Mouse (Mus musculus) cerebral cortex, adult 2 months (tissue): ENCODE measurements around the gene Ccdc120.

Experiments used
- WGBS: fragments of 180-500 bp; shearing (Covaris S2); methylation state at CpG from one replicate; pipeline ENCODE4 v1.1.7; 2018; 5-methylcytosine and 5-hydroxymethylcytosine counted together

The Ccdc120 gene

DNA sequence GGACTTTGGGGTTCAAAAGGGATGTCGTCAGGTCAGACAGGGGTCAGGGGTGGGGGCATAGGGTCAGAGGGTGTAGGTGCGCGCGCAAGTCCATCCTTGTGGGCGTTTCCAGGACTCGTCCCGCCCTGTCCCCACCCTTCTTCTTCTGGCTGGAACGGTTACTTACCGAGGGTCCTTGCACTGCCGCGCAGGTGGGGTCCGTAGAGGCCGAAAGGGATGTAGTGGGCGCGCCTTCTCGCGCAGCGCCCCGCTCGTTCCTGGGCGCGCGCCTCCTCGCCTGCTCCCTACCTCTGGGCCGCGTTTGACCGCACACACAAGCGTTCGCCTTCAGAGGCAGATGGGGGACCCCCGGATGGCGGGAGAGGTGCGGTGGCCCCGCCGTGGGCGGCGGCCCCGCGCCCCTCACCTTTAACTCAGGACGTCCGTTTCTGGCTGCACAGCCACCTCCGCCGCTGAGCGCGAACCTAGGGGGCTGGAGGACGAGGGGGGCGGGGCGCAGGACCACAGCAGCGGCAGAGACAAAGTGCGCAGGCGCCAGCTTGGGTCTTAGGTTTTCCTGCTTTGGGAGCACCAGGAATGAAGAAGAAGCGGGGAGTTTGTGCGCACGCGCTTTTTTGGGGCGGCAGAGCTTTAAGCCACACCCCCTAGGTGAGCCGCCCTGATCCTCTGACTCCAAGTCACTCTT, at the start of gene Ccdc120:
Gene Ccdc120, minus strand, starts transcription at position 474 of the 685 bp plus-strand sequence.
- 3% methylated on average over 35 of the region's 56 CpGs for WGBS

DNA sequence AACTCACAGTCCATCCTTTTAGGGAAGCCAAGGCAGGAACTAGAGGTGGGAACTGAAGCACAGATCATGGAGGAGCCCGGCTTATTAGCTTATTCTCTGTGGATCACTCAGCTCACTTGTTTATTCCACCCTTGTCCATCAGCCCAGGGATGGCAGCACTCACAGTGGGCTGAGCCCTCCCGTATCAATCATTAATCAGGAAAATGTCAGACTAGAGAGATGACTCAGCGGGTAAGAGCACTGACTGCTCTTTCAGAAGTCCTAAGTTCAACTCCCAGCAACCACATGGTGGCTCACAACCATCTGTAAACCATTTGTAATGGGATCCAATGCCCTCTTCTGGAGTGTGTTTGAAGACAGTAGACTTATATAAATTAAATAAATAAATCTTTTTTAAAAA, 46.6 kb upstream of the Ccdc120 start:
- 92% methylated on average over 3 of the region's 3 CpGs for WGBS

DNA sequence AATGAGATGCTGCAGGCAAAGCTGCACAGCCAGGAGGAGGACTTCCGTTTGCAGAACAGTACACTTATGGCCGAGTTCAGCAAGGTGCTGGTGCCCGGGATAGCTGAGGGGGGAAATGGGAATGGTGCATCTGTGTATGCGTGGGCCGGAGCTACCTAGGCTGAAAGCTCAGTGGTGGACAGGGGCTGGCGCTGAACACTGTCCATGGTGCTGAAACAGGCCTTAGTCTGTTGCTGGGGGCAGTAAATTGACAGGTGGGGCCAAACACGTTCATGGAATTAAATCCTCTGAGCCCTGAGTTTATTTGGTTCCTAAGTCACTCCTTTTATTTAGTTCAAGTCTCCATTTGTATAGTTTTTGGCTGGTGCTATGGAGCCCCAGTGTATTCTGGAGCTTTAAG, 44.3 kb upstream of the Ccdc120 start:
- 31% methylated on average over 7 of the region's 7 CpGs for WGBS

DNA sequence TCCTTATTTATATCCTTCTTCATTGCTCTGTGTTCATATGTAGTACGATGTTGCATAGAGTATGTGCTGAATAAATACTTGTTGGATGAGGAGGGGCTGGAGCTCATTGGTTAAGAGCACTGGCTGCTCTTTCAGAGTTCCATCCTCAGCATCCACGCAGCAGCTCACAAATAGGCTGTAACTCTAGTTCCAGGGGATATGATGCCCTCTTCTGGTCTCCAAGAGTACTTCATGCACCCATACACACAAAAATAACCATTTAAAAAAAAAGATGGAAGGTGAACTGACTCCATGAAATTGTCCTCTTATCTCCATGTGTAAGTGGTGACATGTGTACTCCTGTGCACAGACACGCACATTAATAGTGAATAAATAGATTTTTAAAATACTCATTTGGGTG, 42.7 kb upstream of the Ccdc120 start:
- WGBS, result 33% methylated on average over 3 of the region's 3 CpGs

DNA sequence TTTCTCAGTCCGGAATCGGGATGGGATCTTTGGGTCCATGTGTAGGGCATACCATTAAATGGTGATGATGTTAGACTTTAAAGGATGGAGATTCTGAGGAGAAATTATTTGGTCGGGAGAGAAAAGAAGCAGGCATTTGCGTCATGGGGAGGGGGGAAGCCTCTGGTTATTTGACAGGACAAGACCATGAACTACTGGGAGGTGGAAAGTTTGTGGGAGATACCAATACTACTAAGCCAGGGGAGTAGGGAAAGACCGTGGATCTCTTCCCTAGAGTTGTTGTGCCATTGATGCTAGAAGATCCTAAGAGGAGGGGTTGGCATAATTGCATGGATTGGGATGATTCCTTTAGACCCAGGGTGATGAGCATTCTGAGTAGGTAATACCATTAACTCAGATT, 39.6 kb upstream of the Ccdc120 start:
- 3% methylated on average over 5 of the region's 5 CpGs for WGBS

DNA sequence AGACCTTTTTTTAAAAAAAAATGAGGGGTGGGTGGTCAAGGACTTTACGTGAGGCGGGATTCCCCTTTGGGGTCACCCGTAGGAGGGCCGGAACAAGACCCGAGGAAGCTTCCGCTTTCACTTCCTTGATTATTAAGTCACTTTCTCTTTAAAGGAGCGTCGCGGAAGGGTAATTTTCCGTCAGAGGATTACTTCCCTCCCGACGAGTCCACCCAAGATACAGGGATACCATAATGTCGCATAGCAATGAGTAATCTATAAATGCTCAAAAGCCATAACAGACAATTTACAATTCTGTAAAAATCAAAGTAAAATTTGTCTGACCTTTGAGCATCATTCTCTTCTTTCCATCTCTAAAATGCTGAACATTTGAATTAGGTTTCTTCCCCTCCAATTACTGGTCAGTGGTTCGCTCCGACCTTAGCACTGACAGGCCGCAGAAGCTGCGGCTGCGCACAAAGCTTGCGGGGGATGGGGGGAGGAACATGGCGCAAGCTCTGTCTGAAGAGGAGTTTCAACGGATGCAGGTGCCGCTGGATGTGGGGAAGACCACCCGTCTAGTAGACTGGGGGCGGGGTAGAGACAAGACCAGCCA, 38.9 kb upstream of the Ccdc120 start, which contains the start of gene Gripap1:
Gene Gripap1, plus strand, starts transcription at position 224 of the 595 bp plus-strand sequence.
- WGBS, result 2% methylated on average over 24 of the region's 24 CpGs

DNA sequence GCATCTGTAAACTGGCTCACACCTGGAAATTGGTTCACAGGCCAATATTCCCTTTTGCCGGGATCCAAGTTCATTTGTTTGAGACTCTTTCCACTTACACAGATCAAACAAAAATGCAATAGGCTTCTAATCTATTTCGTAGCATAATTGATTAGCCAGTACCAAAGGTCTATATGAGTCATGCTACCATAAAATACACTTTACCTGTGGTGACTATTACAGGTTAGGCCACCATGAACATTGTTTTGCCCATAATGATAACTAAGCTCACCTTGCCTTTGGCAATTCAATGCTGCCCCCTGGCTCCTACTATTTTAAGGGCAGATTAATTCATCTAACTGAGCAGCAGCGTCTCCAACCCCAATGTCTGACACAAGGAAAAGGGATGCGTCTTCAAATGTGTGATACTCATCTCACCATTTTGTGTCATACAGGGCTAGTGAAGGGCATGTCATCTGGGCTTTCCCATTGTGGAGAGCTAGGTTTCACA, 31.9 kb upstream of the Ccdc120 start:
- WGBS, result 79% methylated on average over 4 of the region's 4 CpGs

DNA sequence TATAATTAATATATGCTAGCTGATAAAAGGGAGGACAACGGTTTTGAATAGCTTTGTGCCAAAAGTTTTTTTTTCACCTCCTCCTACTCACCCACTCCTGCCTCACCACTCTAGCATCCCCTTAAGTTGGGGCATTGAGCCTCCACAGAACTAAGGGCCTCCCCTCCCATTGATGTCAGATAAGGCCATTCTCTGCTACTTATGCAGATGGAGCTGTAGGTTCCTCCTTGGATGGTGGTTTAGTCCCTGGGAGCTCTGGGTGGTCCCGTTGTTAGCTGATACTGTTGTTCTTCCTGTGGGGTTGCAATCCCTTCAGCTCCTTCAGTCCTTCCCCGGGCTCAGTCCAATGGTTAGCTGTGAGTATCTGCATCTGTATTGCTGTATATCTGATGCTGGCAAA, 28.6 kb upstream of the Ccdc120 start:
- 28% methylated on average over 3 of the region's 3 CpGs for WGBS

DNA sequence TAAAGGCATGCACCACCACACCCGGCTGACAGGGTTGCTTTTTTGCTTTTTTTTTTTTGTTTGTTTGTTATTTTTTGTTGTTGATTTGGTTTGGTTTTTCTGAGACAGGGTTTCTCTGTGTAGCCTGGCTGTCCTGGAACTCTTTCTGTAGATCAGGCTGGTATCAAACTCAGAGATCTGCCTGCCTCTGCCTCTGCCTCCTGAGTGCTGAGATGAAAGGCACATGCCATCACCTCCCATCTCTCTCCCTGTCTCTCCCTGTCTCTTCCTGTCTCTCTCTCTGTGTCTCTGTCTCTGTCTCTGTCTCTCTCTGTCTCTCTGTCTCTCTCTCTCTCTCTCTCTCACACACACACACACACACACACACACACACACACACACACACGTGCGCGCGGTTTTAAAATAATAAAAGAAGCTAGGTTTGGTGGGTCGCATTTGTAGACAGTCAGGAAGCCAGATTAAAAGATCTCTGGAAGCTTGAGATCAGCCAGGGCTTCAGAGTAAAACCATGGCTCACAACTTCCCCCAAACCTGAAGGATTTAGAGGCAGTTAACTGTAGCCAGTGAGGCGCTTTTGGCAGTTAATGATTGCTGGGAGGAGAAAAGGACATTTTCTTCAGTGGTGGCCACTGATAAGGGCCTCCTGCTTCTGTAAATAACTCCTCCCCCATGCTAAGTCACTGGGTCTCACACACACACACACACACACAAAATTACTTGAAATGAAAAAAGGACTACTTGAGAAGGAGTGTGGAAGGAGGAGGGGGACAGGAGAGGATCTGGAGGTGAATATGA, 27.9 kb upstream of the Ccdc120 start:
- WGBS, result 79% methylated on average over 7 of the region's 7 CpGs

DNA sequence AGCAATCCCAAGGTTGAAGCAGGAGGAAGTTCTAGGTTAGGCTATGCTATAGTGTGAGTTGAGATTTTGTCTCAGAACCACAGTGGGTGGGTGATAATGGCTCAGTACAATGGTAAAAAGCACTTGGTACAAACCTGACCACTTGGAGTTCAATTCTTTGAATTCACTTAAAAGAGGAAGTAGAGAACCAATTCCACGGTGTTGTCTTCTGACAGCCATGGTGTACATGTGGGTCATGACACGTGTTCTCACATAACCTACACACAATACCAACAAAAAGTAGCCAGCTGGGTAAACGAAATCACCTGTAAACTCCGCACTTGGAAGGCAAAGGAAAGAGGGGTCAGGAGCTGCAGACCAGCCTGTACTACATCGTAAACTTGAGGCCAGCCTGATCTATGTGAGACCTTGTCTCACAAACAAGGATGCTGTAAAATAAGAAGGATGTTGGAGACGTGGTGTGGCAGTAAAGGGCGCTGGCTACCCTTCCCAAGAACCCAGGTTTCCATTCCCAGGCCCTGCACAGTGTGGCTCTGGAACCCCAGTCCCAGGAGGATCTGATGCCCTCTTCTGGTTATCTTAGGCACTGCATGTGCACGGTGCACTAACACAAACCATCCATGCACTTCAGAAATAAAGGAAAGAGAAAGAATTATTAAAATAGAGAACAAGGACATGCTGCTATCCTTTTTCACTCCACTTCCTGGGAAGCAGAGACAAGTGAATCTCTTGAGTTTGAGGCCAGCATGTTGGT, 25.8 kb upstream of the Ccdc120 start:
- 46% methylated on average over 8 of the region's 8 CpGs for WGBS

DNA sequence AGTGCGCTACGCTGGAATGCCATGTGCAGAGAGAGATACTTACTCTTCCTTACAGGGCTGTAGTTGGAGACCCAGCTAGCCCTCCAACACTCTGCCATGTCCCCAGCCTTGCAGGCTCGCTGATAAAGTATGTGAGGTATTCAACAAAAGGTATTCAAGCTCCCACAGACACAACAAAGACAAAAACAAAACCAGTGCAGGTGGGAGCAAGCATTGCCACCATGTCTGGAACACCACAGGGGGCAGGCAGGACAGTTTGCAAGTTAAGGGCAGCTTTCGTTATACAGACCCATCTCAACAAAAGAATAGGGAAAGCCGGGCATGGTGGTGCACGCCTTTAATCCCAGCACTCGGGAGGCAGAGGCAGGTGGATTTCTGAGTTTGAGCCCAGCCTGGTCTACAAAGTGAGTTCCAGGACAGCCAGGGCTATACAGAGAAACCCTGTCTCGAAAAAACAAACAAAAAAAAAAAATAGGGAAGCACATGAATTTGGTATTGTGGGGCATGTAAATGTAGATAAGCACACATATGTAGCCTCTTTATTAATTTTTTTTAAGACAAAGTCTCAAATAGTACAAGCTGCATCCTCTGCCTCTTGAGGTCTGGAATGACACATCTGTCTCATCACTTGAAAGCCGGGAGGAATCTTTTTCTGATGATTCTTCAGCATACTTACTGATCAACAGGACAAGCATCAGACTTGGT, 24.9 kb upstream of the Ccdc120 start:
- WGBS, result 73% methylated on average over 9 of the region's 9 CpGs

DNA sequence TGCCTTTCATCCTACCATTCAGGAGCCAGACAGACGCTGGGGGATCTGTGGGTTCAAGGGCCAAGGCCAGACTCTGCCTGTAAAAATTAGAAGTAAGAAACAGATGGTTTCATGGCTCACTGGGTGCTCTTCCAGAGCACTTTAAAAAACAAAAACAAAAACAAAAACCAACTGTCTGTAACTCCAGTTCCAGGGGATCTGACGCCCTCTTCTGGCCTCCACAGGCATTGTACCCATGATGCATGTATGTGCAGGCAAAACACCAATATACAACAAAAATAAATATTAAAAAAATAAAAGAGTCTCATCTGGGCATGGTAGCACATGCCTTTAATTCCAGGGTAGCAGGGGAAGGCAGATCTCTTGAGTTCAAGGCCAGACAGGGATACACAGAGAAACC, 22.1 kb upstream of the Ccdc120 start:
- WGBS, result 27% methylated on average over 2 of the region's 2 CpGs

DNA sequence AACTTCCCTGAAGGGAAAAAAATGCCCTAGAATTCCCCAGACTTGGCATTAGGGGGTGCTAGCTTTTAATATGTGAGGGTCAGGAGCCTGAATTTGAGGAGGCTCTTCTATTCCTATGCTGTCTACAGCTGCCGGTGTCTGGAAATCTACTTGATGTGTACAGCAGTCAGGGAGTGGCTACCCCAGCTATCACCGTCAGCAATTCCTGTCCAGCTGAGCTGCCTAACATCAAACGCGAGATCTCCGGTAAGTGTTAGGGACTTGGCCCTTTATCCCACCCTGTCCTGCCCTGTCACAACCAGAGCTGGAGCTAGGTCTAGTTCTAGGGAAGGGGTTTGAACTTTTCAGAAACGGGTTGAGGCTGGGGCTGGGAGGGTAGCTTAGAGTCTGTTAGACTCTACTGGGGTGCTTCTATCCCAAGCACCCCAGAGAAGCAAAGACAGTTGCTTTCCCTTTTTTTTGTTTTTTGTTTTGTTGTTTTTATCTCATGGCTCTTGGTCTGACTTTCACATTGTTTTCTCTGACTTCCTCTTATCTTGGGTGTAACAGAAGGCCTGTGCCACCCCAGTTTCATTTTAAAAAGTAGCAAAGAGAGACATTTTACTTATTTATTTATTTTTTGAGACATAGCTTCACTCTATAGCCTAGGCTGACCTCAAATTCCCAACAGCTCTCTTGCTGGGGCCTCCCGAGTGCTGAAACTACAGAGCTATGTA, 18.8 kb upstream of the Ccdc120 start:
- 91% methylated on average over 7 of the region's 7 CpGs for WGBS

DNA sequence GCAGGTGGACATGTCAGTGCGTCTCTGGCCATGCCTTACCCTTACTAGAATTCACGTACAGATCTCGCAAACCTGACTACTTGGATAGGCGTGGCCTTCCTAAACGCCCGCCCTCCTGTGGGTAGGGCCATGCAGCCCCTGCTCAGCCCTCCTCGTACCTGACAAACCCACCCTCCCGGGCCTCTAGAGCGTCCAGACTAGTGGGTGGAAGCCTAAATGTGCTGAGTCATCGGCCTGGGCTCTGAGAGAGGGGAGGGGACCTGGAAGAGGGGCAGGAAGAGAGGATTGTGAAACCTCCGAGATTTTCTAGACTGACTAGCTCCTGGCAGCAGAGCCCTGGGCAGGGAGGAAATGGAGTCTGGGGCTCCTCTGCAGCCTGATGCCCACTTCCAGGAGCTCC, 15.1 kb upstream of the Ccdc120 start:
- 7% methylated on average over 11 of the region's 11 CpGs for WGBS

DNA sequence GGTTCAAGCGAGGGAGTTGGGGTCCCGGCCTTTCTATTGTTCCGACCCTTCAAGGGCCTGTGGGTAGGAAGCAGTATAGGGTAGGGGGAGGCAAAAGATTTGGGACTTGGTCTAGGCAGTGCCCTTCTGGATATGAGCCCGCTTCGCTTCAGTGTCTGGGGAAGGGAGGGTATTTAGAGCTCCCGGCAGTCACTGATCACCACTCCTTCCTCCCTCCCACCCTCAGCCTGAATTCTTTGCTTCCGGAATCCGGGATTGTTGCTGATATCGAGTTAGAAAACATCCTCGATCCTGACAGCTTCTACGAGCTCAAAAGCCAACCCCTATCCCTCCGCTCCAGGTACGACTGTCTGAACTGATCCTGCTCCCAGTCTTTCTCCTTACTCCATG, 14.6 kb upstream of the Ccdc120 start:
- WGBS, result 13% methylated on average over 12 of the region's 13 CpGs

DNA sequence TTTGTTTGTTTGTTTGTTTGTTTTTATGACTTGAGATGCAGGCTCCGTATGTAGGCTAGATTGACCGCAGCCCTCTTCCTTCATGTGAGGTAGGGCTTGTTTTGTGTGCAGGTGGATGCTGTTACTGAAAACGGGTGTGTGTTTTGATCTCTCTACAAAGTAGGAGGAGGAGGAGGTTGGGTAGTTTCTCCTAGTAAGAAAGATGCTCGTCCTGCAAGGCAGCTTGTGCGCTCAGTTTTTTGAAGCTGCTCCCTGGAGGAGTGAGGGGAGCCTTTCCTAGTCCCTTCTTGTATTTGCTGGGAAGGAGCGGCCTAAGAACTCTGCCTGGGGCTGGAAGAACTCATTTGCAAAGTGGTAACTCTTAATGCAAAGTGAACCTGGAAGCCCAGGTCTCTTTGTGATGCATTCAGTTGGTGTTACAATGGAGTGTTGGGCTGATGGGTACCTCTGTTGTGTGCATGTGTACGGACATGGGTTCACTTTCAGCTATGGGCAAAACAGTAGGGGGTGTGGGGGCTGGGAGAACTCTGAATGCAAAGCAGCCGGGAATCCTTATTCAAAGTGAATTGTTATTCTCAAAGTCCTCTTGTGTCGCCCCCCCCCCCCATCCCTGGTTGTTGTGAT, 14.1 kb upstream of the Ccdc120 start:
- WGBS, result 10% methylated on average over 9 of the region's 9 CpGs

DNA sequence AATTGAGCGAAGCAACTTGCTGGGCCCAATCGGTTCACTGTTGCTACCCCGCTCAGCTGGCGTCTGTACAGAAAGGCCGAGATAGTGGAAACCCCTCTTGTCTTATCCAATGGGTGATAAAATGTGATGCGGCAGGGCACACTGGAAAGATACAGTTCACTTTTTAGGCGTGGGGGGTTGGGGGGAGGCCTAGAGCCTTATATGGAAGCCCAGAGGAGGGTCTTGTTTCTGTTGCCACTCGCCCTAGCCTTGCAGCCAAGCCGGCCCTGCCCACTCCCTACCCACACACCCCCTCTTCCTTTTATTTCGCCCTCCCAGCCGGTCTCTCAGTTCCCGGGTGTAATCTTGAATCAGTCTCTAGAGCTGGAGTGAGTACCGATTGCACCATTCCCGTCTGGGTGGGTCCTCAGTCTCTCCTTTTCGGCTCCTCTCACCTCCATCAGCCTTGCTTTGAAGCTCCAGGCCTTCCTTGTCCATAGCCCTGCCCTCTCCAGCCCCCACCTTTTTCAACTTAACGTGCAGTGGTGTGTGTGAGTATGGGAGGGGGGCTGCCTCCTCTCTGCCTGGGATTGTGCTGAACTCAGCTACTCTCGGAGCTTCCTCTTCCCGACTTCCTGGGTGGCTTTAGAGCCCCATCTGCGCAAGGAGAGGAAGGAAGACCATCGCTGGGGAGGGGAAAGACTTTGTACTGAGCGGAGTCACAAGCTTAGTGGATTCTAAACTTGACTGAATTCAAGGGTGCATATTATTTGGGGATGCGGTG, 13.1 kb upstream of the Ccdc120 start:
- 6% methylated on average over 22 of the region's 22 CpGs for WGBS

DNA sequence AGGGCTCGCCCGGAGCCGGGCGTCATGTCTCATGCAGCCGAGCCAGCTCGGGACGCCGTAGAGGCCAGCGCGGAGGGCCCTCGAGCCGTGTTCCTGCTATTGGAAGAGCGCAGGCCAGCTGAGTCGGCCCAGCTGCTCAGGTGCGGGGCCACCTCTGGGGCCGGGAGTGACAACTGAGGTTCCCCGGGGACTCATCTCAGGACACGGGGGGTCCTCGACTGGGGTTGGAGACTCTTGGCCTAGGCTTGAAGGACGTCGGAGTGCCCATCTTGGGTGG, 12.2 kb upstream of the Ccdc120 start:
- WGBS, result under 1% methylated on average over 21 of the region's 21 CpGs

DNA sequence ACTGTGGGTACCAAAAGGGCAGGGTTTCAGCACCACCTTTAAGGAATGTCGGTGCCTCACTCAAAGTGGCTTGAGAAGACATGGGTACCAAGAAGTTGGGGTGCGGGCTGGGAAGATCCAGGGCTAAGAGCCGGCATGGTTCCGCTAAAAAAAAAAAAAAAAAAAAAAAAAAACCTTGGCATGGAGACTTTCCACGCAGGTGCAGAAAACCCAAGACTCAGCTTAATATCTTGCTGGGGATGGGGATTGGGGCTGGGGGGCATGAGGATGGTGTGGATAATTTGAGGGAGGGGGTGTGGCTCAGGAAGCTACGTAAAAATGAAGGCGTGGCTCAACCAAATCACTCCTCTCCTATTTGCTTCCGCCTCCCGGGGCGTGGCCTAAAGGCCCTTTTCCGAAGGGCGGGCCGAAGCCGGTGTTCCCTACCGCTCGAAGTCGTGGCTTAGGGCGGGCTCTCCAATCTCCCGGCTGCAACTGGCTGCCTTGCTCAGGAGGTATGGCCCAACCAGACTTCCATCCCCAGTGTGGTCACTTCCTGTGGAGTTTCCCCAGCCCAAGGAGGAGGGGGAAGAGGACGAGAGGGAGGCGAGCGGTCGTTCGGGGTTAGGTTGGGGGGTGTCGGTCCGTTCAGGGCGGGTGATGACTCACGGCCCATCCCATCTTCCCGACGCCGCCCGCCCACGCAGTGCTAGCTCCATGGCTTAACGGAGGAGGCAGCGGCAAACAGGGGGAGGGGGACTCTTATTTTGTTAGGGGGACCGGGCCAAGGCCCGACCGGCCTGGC, 11.6 kb upstream of the Ccdc120 start, which contains the start of gene Tfe3:
Gene Tfe3, plus strand, starts transcription at position 424 of the 784 bp plus-strand sequence.
- 2% methylated on average over 27 of the region's 38 CpGs for WGBS
